Mouse (Mus musculus) lung, postnatal 0 days (tissue): ENCODE measurements around the gene Kcnh5.

ENCODE experiments used
- CTCF ChIP-seq: IDR thresholded peaks from 2 replicates; pipeline ENCODE4 v1.5.1; 2016; ENCODE audit warnings: antibody characterized with exemption, mild to moderate bottlenecking
- EP300 ChIP-seq: IDR thresholded peaks from 2 replicates; pipeline ENCODE4 v1.6.1; 2016; ENCODE audit warnings: antibody characterized with exemption, mild to moderate bottlenecking, control low read depth

DNA sequence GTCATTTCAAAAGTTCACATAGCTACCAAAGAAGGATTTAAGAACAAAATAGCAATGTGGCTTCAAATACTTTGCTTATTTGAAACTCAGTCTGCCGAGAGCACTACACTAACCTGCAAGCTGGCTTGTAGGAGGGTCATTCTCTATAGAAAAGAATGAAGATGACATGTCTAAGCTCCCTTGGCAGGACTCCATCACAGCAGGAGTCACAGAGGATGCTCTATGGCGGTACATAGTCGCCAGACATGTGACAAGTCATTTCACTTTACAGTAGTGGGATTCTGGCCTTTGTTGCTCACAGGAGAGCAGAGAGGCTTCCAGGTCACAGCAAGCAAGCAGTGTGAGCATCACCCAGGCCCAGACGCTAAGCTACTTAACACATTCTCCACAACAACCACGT is 85.2 kb downstream of the Kcnh5 start:
- no peak for TF ChIP-seq CTCF
- TF ChIP-seq EP300, result no peak
